13 mouse cellular contexts compared by ENCODE assay signal in the genomic region with DNA sequence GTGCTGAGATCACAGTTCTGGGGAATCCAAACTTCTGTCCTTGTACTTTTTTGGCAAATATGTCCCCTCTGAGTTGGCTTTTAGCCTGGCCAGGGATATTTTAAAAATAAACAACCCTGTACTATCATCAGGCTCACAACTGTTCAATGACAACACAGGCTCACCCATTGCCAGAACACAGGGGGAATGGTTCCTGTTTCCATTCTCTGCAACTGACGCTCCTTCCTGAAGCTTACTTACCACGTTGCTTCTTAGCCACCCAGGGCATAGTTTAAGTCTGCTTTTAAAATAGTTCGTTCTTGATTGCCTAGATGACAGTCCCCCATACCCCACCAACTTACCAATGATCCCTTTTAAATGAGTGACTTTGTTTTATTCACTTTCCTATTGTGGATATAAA.
"Had no signal": no experiment of that assay in that cellular context is flagged by ENCODE, and none has a peak within 500 bp of the region (broad histone marks: within the 10 kb centered on the region; RNA-seq: fewer than 3 reads in every experiment).

No protein-coding gene starts in this region.

- DNase-seq: liver, embryonic 13.5 days; liver, postnatal 0 days; lung, adult 2 months; lung, postnatal 14 days; lung, postnatal 36 days; retina, postnatal 1 day; right cerebral cortex, postnatal 14 days; thymus, adult 2 months; thymus, postnatal 14 days; thymus, postnatal 36 days had no signal

- ATAC-seq: liver, postnatal 0 days; lung, postnatal 0 days; midbrain, embryonic 13.5 days; midbrain, embryonic 15.5 days had no signal
